Mouse (Mus musculus) embryo, embryonic 9.5 days (tissue): Measurements from ENCODE around the gene S100a14.

Experiments used
- DNase-seq: peaks from one replicate; pipeline ENCODE4 v3.0.0-alpha.2; 2017; ENCODE audit errors: extremely low spot score

S100a14 gene

DNA sequence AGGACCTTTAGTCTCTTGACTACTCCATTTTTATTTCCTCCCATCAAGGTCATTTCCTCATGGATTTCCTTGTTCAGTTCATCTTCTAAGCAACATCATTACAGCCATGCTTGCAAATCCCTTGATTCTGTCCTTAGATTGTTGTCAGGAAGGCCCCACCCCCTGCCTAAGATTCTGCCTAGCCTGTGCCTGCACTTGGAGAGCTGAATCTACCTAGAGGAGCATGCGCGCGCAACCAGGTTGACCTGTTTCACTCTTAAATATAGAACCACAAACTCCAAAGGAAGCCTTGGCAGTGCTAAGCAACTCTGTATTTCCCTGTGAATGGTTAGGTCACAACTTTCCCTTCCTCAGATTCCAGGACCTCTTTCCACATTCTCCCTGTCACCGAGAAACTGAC lies 8.9 kb upstream of the S100a14 start:
- DNase-seq = no peak

DNA sequence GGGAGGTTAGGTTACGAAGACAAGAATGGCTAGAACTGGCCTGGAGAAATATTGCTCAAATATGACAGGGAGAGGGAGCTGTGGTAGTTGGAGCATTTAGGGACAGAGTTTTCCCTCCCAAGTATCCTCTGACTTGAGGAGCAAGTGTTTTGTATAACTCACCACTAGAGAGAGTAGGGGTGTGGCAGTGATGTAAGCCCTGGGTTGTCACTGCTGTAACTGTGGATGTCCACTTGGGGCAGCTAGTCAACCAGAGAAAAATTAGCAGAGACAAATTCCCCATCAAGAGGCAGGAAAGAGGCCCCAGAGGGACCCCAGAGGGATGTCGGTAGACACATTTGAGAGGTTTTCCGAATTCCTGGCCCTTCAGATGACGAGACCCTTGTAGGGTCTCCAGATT lies 1.2 kb upstream of the S100a14 start:
- no peak for DNase-seq

DNA sequence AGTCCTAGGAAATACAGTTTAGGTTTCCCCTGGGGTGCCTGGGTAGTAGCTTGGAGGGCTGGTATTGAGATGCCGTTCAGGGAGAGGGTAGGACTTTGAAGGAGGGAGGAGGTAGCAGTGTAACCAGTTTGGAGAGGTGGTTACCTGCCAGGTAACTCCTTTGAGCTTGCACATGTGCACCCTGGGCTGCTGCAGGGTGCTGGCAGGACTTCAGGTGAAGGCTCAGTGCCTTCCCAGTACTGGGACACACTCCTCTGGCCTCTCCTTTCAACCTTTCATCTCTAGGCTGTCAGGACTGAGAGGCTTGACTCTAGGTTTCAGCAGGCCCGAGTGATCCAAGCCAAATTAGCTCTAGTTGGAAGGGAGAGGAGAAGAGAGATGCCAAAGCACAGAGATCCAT lies 580 bp upstream of the S100a14 start:
- DNase-seq = no peak

DNA sequence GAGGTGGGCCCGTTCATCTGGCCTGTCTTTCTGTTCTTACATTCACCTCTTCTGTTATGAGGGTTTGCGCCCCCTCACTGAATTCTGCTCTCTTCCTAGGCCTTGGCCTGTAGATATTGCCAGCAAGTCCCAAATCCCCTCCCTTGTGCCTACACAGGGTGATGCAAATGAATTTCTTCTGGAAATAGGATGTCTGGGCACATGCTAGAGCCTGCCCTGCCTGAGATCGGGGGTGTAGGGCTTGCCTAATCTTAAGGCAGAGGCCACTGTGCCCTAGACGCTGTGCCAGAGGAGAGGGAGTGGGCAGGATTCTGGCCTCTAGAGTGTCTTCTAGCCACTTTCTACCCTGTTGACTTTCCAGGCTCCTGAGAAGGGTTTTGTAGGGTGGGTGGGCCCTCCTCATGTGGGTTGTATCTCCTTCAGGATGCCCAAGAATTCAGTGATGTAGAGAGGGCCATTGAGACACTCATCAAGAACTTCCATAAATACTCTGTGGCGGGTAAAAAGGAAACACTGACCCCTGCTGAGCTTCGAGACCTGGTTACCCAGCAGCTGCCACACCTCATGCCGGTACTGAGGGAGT lies 726 bp downstream of the S100a14 start:
- DNase-seq = no peak

DNA sequence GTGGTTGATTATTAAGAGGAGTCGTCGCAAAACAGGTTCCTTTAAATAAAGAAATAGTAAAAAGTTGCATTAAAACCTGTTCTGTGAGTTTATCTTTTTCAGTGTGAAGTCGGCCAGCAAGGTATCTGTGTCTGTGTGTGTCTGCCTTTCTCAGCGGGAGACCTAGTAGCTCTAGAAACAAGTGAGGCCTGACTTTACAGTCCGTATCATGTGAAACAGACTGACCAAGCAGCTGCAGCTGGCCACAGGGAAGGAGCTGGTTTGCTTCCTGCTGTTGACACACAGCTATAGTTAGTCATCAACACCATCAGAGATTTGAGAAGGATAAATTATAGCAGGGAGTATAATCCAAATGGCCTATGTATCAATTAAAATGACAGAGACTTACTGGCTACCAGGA lies 5.1 kb downstream of the S100a14 start:
- DNase-seq = no peak

DNA sequence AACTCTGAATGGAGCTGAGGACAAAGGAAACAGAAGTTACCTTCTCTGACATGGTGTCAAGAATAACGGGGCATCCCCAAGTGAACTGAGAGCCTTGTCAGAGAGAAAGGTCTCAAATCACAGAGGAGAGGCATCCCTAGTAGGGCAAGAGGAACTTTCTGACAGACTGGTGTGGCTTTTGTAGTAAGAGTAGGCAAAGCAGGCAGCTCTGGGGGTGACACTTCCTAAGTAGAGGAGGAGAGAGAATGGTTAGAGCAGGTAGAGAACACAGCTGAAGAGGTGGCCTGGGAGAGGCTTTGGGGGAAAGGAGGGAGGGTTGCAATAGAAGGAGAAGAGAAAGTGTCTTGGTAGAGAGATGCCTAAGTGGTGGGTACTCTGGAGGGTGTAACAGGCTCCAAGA lies 8.8 kb downstream of the S100a14 start:
- no peak for DNase-seq

DNA sequence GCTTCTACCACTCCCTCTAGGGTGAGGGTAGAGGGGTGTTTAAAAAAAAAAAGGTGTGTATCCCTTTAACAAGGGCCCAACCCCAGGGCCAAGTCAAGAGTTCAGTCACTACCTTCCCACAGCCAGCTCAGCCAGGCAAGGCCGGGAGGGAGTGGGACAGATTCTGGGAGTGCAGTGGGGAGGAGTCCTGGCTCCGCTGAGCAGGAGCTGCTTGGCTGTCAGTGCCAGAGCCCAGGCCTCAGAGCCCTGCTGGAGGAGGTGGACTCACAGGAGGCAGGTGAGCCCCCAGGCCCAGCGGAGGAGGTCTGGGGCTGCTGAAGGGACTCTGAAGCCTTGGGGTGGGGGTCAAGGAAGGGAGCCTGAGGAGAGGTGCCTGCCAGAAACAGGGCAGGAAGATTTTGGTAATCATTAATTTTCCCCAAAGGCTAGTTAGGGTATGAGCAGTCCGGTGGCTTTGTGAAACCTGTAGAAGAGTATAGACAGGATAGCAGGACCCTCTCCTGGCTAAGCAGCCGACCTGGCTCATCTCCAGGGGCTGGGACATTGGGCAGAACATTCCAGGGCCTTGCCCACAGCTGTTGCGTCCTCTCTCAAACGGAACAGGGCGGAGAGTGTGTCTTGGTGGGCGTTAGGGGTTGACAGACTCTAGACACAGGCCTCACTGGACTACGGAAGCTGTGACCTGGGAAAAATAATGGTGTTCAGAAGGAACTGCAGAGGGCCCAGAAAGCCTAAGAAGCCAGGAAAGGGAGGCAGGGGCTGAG lies 10.7 kb downstream of the S100a14 start, which contains the start of gene S100a16:
Gene S100a16 (plus strand): TSS at position 114 of the 764 bp plus-strand sequence.
- no peak for DNase-seq

DNA sequence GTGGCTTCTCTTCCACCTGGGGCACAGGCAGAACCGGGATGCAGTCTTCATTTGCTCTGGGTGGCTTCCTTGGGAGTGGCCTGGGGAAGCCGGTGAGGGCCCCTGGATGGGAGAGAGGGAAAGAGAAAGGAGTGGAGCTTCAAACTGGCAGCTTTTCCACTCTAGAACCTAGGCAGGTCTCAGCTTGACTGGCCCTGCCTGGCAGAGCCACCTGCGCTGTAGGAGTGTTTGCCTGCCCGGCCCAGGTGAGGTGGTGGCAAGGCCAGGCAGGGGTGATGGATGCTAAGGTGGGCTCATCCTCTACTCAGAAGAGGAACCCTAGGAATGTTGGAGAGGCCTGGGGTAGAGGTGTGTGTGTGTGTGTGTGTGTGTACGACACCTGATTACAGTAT lies 11.2 kb downstream of the S100a14 start:
- no peak for DNase-seq

DNA sequence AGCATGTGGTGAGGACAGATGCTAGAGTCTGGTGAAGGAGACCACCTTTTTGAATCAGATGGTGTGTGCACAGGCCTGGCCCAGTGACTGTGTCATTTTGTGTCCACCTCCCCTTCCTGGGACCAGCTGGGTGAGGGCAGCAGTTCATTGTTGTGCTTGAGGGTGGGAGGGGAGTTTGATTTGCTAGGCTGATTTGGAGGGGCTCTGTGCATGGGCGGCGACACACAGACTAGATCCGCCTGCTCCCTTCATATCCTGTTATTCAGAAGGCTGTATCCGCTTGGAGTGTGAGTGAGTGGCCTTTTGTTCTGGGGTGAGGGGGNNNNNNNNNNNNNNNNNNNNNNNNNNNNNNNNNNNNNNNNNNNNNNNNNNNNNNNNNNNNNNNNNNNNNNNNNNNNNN lies 14.2 kb downstream of the S100a14 start:
- no peak for DNase-seq

DNA sequence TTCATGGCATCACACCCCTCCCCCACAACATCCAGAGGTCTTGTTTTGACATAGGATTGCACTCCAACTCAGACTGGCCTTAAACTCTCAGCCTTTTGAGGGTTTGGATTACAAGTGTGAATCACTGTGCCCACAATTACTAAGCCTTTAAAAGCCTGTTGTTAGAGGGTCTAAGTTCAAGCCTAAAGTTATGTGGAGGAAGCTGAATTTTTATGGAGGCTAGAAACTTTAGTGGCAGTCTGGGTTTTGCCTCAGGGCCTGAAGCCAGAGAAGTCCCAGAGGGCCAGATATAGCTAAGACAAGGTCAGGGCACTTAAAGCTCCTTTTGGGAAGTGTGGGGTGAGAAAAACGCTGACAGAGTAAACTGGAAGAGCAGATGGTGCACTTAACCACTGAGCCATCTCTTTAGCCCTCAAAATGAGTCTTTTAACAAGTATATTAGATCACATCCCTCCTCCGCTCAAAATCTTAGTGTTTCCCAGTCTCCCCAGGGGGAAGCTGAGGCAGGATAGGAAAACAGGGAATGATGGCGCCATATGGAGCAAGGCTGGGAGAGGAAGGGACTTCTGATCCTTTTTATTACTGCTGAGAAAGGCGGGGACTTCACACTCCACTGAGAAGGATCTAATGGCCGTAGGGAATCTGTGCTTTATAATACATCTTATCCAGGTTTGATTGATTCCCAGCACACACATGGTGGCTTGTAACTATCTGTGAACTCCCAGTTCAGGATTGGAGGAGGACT lies 23.2 kb downstream of the S100a14 start:
- no peak for DNase-seq

DNA sequence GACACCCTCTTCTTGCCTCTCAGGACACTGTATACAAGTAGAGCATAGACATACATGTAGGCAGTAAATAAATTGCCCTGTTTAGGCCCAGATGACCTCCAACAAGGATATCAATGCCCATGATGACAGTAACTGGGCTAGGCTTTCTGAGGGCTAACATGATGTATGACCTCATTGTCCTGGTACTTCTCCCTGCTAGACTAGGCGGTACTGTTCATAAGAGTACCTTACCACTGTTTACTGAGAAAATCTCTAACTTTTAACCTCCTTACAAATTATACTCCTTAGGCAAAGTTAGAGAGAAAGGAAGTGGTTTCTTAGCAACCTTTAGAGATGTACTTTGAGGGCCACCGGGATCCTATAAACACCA lies 23.8 kb downstream of the S100a14 start:
- no peak for DNase-seq

DNA sequence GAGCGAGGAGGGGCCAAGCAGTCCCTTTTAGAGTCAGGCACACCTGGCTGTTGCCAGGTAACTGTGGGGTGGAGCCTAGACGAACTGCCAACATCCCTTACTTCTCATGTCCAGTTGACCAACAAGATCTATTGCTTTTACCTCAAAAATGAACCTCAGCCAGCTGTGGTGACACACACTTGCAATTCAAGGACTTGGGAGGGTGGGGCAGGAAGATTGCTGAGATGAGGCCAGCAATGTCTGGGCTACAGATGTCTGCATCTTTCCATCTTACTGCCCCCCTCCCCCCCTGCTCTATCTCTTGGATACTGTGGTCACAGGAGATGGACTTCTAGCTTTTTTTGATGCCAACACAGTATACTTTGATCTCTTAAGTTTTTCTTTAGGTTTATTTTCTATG lies 25.6 kb downstream of the S100a14 start:
- DNase-seq = no peak

DNA sequence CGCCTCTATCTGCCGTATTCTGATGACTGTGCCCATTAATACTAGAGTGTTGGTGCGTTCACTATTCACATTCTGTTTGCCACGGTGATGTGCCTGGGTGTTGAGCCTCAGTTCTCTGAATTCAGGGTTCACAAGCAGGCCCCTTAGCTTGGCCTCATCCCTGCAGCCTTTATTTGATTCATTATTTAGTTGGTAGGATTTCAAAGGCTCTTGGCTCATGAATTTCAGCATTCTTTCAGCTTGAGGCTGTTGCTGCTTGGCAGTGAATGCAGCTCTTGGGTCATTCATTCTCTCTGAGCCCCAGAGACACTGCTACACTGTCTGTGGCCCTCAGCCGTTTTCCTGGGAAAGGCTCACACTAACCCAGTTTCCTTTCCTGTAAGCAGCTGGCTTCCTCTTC lies 29.3 kb downstream of the S100a14 start:
- DNase-seq = no peak

DNA sequence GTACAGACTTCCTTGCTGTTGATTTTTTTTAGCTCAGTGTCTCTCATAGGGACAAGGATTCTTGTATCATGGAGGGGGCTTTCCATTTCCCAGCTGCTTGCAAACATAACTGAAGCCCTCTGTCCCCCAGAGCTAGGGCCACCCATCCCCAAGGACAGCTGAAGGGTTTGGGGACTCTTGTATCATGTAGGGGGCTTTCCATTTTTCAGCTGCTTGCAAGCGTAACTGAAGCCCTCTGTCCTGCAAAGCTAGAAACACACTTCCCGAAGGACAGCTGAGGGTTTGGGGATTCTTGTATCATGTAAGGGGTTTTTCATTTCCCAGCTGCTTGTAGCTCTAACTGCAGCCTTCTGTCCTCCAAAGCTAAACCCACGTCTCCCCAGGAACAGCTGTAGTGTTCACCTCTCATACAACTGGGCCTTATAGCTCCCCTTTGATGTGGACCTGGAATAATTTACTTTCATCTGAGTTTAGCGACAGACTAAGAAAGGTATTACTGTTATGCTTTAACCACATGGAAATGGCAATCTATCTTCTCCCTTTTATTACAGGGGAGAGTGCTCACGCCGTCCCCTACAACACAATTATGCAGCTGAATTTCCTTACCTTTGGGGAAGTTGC lies 33.5 kb downstream of the S100a14 start, which contains the start of gene S100a3:
Gene S100a3 (plus strand): TSS at position 571 of the 621 bp plus-strand sequence.
- no peak for DNase-seq

DNA sequence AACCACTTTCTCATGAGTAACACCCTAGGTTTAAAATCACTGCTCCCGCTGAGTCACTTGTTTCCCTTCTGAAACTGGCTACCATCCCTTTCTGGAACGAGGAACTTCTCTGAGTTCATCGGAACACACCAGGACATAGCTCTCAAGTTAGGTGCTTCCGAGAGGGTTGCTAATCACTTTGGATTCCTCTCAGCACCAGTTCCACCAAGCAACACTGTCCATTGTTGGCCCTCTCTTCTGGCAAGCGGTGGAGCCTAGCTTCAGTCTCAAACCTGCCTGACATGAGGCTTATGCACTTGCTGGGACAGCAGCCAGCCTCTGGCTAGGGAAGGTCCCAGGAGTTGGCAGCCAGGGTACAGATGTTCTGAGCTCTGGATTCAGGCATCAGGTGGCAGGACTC lies 48.0 kb downstream of the S100a14 start:
- DNase-seq = no peak

DNA sequence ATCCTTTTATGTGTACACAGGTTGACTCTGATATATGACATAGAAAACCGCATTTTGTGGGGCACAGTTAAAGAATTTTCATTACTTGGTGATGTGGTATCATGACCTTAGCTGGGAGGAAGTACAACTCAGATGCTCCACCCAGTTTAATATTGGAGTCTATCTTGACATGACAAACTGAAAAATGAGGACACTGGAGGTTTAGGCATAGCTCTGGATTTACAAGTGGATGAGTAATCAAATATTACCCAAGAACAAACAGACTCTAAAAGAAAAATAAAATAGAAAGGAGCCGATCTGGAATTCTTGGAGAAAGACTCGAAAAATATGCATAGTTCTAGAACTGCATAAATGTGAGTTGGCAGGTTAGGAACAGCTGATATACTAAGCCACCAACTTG lies 48.7 kb downstream of the S100a14 start:
- DNase-seq = no peak

DNA sequence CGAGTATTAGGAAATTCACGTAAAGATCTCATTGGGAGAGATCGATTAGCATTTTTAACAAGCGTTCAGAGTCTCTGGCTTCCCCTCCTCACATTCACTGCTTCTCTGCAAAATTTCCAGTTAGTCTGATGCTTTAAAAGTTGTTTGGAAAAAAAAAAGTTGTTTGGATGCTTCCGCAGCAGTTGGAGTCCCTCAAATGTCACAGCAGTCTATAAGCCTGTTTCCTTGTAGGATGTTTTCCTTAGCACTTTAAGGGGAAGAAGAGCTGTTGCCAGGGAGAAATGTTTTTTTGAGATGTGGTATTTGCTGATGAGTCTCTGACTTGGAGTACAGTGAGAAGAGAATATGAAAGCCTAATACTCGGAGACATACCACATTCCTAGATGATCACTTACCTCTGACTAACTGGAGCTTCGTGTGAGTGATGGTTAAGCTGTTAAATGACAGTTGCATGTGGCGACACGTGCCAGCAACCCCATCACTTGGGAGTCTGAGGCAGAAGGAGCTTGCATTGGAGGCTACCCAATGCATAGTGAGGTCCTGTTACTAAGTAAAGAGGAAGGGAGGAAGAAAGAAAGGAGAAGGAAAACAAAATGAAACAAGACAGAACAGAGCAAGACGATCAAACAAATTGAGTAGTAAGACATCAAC lies 49.8 kb downstream of the S100a14 start:
- DNase-seq = no peak
